Mouse (Mus musculus) ovary, adult 2 months (tissue): ENCODE measurements around the gene Gm340. TPM values are rescaled to one million over a fixed set of nuclear protein-coding genes. Genes with fewer than 3 reads are reported as not detected.

ENCODE experiments used
- polyA plus RNA-seq: library from polyadenylated mRNA; depleted of rRNA; stranded (reverse); fragments of >200 nt; gene quantifications from 2 replicates; pipeline ENCODE4 v1.2.3, GENCODE M21; 2012; rRNA removed

The Gm340 gene
- polyA plus RNA-seq: 1.2 and 1.3 TPM in 2 replicates

GRCm38 (mm10) chr19:41581706-41582420, at the start of gene Gm340:
TSS of gene Gm340 (plus strand) at chr19:41582370.

Other genes starting within 250 kb of the Gm340 start
- 13.6 and 13.7 TPM in 2 replicates for gene Pik3ap1, start 197.3 kb upstream of the Gm340 start, polyA plus RNA-seq
- gene Lcor, start 99.7 kb upstream of the Gm340 start, polyA plus RNA-seq: 2.5 and 3.6 TPM in 2 replicates
- 0.73 and 1.0 TPM in 2 replicates for gene Slit1, start 161.3 kb downstream of the Gm340 start, polyA plus RNA-seq
- gene Arhgap19, start 219.7 kb downstream of the Gm340 start, polyA plus RNA-seq: 4.7 and 5.5 TPM in 2 replicates
- 9.9 and 18.1 TPM in 2 replicates for gene Frat1, start 247.6 kb downstream of the Gm340 start, polyA plus RNA-seq